Mouse (Mus musculus): ENCODE results near the gene Srgap3.

GRCm38 (mm10) chr6:112955773-112956172 is 8.7 kb upstream of the Srgap3 start:
- TF ChIP-seq CTCF (IDR thresholded peaks at IDR 0.05; ENCODE audit: insufficient read depth, low read depth, low read length) (no peak), POLR2A (IDR thresholded peaks at IDR 0.05; ENCODE audit: insufficient read depth, low read depth, low read length) (no peak)
